Mouse (Mus musculus) naive thymus-derived CD4-positive, alpha-beta T cell, adult 2 months (primary cell): Measurements from ENCODE around the gene Gm11213.

Experiments
- DNase-seq: peaks from one replicate; pipeline ENCODE4 v3.0.0-alpha.2; 2011; ENCODE audit warnings: low read depth

Gm11213 gene

DNA sequence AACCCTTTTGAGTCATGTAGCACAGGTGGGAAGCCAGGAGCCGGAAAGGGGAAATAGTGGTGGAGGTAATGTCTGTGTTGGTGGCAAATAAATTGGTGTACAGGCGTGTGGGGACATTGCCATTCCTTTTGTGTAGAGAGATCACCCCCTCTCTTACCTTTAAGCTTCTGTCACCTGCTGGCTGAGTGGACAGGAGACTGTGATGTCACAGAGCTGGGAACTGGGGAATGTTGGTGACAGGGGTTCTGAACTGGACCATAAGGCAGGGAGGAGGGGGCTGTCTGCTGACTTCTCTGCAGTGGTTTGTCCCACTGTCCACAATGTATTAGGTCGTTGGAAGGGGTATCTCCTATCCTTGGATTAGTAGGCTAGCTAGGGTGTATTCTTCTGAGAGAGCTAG is at the start of gene Gm11213:
Gm11213 (minus strand) TSS at position 317 of the 400 bp plus-strand sequence.
- no peak for DNase-seq

DNA sequence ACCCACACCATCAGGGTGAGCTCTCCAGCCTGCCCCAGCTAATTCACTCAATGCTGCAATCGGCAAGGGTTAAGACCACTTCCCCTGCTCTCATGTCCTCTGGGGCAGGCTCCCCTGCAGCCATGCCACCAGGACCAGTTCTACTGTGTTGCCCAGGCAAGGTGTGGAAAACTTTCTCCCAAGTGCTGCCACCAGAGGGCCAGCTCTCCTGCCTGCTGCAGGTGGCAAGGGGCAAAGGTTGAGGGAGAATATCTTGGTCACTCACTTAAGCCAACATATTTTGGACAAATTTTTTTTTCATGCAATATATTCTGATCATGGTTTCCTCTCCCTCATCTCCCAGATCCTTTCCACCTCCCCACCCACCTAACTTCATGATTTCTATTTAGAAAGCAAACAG is 49.3 kb upstream of the Gm11213 start:
- DNase-seq: no peak

DNA sequence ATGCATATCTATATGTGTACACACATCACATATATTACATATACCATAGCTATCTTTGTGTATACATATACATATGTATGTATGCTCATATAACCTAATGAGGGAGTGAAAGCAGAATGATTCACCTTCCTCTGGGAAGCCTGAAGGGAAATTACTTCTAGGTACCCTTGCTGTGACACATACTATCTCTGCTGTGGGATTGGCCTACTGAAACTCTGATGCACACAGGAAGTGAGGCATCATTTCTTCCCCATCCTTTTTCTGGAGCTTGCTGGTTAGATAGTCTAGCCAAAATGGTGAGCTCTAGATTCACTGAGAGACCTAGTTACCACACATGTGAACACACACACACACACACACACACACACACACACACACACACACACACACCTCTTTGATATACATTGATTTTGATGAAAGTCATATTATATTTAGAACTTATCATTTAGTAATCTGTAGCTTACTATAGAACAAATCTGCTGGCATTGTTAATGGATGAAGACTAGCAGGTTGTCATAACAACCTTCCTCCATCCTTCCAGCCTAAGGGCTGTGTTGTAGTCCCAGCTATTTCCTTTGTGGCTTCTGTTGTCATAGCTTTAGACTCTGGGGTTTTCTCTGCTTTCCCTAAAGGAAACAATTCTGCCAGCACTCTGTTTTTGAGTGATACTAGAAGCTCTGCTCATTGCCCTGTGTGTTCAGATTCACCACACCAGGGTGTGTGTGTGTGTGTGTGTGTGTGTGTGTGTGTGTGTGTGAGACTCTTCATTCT is 39.1 kb upstream of the Gm11213 start:
- no peak for DNase-seq

DNA sequence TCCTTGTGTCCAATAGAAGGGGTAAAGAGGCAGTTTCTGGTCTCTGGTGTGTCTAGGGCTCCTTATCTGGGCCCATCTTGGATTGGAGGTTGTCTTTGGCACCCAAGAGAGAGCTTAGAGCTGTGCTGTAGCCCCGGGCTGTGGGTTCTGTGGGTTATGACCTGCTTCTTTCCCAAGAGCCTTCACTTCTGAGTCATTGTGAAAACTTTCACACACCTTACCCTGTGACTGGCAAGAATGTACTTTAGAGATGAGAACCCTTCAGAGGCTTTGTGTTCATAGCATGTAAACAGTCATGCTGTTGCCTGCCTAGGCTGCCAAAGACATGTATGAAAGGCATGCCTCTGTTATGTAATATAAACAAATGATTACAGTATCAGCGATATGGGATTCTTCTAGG is 34.8 kb upstream of the Gm11213 start:
- DNase-seq: no peak

DNA sequence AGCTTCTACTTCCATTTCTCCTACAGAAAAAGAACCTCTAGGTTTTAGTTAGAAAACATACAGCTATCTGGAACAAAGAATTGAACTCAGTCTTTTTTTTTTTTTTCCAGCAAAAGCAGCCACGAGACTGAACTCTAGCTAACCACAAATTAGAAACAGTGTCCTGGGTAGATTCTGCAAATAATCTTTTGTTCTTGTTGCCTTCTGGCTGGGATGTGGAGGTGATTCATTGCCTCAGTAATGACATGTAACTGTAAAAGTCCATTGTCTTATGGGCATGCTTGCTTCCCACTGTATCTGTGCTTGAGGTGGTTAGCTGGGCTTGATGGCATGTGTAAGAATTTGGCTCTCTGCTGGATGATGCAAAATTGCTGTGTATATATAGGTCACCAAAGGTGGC is 33.5 kb upstream of the Gm11213 start:
- no peak for DNase-seq

DNA sequence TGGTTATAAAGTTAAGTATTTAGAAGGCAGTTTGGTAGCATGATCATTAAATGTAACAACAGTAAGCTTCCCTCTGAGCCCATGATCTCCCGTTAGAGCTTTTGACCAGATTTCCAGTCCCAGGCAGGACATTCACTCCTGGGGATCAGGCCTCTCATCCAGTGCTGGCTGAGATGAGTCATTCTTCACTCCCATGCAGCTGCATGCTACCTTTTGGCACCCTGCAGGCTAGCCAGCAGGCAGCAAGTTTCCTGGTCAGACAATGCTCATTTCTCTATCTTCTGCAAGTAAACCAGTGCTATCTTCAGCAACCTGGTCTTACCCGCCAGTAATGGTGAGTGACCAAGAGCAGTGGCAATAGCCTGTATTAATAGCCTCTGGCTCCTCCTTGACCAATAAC is 28.1 kb upstream of the Gm11213 start:
- no peak for DNase-seq

DNA sequence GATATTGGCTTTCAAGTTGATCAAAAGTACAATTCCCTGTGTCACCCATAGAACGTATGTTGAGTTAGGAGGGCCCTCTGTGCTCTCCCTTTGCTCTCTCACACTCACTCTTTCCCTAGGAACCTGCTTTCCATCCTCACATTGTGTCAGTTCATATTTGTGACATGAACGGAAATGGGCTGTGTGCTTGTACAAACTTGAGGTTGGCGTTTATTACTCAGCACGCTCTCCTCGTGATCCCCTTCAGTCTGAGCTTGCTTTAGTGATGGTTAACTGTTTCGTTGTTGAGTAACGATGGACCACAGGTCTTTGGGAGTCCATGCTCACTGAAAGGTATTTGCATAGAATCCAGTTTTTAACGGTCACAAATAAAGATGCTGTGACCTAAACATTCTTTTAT is 22.1 kb upstream of the Gm11213 start:
- DNase-seq: no peak

DNA sequence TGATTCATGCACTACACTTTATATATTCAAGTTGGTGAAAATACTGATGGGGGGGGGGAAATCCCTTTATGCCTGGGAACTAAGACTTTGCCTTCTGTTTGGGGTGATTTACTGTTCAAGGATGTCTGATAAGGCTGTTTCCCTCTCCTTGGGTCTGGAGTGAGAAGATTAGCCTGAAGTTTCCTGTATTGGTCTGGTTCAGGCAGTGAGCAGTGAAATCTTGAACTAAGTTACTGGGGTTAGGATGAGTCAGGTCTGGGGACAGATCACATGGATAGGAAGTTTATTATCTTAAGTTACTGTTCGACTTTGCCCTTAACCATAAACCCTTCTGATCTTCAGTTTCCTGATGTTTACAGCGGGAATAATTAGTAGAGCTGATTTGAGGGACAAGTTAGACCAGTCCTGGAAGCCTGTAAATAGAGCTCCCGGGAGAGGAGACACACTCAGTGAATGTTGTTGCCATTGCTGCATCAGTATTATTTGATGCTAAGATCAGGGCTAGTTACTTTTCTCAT is 20.6 kb upstream of the Gm11213 start:
- DNase-seq: no peak

DNA sequence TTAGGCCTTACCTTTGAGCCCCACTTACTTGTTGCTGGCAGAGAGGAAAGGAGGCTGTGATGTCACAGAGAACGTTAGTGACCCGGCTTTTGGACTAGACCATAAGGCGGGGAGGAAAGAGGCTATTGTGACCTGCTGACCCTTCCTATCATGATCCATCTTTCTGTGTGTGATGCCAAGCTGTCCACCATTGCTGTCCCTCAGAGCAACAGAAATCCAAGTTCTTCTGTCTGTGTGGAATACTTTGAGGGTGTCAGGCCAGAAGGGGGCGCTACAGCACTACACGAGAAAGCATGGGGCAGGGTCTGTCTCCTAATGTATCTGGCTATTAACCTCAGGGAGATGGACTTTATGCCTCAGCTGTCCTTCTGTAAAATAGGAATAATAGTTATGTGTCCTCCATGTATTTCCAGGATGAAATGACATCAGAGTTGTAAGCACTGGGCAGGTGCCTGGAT is 17.3 kb upstream of the Gm11213 start, which contains the start of gene Tex48:
Tex48 (minus strand) TSS at position 51 of the 458 bp plus-strand sequence.
- peak; percentile 62 for DNase-seq

DNA sequence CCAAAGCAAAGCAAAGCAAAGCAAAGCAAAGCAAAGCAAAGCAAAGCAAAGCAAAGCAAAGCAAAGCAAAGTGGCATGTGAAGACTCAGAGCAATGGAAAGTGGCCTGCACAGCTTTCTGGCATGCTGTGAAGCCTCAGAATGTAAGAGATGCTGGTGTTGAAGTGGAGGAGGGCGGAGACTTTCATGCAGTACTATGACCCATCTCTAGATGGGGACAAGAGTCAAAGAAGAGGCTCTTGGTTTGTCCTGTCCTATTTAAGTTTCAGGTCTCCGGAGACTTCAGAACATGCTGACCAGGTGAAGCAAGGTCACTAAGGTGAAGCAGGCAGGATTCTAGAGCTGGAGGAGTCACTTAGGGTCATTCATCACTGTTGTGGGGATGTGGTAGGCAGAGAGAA is 16.8 kb upstream of the Gm11213 start:
- peak; percentile 7 for DNase-seq

DNA sequence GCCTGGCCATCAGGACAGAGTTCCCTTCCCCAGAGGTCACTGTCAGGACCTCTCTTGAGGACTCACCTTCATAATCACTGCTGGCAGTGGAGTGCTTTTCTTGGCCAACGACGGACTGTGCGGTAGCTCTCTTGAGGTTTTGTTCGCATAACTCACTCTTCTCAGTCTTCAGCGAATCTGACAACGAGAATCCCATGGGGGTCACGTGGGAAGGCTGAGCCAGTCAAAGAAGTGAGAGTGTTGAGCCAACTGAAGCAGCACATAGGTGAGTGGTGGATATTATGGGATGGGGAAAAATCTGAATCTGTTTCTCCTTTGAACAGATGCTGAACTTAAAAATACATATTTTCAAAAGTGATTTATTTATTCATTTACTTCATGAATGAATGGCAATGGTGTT is 3.3 kb upstream of the Gm11213 start:
- no peak for DNase-seq

DNA sequence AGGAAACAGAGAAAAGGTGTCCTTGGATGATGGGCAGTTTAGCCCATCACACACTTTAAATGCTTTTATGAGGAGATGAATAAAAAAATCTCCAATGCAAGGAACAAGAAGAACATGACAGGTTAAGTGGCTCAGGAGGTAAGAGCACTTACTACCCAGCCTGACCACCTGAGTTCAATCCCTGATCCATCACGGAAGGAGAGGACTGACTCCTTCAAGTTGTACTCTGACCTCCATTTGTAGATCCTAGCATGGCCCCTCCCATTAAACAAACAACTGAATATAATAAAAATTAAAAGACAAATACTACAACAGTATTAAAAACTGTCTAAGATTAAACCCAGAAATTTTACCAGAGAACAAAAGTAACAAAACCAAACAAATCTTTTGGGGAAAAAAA is 907 bp upstream of the Gm11213 start:
- DNase-seq: no peak

DNA sequence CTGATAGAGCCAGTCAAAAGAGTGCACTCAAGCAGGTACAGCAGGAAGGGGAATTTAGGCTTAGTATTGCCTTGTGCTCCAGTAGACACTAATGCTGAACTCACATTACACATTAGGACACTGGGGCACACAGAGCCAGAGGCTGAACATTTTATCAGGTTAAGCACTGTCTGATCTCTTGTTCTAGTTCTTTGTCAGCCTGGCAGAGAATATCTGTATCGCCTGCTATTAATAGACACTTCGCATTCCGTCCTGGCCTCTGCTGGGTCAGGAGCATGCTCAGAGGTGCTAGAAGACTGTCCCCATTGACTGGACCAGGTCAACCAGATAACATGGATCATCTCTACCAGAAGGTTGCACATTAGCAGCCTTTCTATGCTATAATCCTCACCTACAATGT is 484 bp upstream of the Gm11213 start:
- no peak for DNase-seq

DNA sequence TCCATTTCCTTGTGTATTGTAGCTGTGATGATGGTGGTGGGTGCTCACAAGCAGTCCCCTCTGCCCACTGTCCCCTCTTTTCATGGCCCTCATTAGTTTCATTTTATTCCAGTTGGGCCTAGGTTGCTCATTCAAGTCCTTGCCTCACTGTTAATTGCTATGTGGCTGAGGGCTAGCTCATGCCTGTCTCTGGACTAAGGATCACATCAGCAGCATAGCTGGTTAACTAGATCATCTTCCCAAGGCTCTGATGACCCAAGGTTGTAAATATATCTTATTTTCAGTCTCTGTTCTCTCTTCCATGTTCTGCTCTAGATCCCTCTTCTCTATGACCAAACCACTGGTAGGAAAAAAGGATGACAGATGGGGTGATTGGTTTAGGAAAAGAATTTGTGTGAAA is 3.8 kb downstream of the Gm11213 start:
- no peak for DNase-seq

DNA sequence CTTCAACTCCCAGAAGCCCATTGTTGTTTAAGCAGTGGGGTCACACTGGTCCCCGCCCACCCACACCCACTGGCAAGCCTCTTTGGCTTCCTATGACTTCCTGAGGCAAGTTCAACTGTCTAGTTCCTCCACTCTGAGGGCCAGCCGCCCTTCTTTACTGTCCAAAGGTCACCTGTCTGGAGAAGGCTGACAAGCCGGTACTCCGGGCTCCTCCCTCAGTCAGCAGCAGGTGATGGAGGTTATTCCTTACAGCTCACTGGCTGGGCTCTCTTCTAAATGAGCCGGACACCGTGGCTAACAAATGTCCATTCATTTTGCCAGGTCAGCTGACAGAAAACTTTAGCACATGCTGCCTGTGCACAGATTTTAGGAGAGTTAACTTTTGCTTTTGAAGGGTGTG is 4.3 kb downstream of the Gm11213 start:
- DNase-seq: no peak

DNA sequence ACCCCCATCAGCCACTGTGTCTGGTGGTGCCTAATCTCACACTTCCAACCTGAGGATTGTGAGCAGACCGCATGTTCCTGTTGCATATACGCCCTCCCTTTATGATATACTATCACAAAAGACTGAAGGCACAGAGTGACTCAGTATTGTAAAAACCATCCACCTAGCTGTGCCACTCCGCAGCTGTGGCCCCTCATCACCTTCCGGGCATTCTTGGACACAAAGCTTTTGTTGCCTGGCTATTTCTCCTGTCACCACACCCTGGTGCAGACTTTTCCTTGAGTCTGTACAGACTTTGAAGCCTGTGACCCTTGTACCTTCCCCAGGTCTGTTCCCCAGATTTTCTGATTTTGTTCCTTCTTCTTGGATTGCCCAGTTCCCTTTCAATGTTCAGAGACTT is 9.1 kb downstream of the Gm11213 start:
- no peak for DNase-seq

DNA sequence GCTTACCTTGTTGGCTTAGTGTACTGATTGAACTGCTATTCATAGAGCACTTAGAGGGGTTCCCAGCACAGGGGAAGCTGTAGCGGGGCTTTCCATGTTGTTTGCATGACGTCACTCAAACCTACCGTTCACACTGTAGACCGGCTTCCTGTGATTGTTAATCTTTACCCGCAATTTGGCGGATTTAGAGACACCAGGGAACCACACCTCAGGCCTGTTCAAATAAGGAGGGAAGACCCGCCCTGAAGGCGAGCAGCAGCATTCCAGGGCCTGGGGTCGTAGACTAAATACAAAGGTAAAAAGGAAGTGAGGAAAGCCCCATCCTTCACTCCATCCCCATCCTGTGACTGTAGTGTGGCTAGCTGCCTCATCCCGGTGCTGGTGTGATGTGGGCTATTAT is 9.8 kb downstream of the Gm11213 start:
- peak; percentile 59 for DNase-seq

DNA sequence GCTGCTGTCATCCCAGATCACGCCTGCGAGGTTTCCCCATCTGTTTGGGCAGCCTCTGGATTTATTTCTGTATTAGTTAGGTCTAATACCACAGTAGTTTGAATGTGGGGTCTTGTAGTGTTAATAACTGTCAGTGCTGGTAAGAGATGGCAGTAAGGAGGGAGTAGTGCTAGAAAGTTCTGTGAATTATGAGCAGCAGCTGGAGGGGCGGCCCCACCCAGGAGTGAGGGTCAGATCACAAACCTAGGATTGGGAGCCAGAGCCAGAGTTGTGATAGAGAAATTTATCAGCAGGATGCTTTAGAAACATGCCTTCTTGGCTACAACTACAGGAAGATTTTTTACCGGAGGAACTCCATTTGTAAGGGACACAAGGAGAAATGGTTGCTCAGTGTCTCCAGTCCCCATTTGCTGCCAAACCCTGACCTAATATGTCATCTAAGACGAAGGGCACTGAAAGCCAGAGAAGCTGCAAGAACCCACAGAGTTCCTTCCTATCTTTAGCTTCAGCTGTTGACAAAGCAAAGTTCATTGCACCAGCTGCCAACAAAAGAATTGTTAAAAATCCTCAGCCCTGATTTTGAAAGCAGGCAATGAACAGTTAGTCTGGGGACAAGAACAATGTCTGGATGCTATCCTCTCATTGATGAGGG is 10.5 kb downstream of the Gm11213 start:
- DNase-seq: no peak

DNA sequence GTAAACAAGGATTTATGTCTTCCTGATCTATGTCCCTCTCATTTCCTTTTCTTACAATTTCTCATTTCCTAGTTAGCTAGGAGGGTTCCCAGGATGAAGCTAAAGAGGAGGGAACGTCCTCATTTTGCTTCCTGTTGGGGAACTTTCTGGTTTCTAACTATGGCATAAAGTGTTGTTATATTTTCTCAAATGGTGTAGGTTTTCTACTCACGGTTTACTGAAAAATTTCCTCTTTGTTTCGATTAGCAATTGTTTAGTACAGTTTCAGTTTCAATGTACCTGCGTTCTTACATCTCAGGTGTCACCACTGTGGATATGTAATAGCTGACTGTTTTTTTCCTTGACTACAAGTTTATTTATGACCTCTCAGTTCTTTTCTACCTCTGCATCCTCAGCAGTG is 14.5 kb downstream of the Gm11213 start:
- DNase-seq: peak; percentile 9

DNA sequence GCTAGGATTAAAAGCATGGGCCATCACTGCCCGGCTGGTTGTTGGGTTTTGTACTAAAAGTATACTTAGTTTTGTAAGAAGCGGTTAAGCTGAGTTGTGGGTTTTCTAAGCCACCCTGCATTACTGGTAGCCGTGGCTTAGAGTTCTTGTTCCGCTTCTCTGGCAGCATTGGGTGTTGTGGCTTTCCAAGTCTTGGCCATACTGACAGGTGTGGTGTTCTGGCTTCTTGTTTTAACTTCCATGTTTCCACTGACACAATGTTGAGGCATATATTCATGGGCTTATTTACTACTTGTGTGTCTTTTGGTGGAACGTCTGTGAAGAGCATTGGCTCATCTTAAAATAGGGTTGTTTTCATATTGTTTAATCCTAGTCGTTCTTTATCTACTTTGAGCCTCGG is 15.1 kb downstream of the Gm11213 start:
- DNase-seq: peak; percentile 15

DNA sequence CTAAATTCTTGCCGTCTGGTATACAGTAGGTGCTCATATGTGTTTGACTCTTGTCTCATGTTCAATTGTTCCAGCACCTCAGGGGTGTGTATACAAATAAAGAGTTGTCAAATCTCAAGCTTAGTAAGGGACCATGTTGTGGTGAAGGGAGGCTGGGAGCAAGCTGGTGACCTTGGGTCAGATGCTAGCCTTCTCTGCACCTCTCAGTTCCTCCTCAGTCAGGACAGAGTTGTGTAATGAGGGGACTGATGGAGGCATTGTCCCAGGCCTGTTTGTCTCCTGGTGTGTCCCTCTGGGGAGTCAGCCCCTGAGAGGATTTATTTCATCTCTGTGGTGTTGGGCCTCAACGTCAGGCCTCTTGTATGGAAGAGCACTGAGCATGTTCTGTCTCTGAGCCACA is 18.8 kb downstream of the Gm11213 start:
- DNase-seq: no peak

DNA sequence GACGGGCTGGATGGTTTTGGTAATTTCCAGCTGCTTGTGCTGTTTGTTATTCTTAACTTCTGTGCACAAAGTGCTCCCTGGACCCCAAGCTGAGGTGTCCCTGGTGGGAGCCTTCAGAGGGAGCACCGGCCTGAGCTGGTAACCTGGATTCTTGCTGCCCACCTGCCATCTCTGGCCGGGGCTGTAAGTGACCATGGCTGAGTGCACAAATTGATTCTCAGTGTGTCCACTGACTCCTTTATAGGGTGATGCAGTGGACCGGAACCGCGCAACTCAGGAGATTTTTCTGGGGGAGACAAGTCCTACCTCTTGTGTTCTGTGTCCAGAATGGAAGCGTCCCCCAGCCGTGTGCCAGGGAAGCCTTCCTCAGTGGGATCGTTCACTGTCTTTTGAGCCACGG is 19.8 kb downstream of the Gm11213 start:
- no peak for DNase-seq

DNA sequence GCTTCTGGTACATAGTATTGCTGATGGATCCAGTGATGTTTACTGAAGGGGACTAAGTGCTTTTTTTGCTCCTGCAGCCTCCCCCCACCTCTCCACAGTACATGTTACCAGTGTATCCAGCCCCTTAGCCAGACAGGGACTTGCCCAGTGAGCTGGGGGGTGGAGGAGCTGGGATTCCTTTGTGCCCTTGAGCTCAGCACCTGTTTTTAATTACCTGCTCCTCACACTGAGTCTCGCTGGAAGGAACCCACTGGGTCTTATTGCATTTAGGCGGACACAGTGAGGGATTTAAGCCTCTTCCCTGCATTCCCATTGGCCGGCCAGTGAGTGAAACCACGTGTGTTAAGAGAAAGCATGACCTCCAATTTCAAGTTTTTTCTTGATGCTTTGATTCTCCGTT is 22.5 kb downstream of the Gm11213 start:
- no peak for DNase-seq

DNA sequence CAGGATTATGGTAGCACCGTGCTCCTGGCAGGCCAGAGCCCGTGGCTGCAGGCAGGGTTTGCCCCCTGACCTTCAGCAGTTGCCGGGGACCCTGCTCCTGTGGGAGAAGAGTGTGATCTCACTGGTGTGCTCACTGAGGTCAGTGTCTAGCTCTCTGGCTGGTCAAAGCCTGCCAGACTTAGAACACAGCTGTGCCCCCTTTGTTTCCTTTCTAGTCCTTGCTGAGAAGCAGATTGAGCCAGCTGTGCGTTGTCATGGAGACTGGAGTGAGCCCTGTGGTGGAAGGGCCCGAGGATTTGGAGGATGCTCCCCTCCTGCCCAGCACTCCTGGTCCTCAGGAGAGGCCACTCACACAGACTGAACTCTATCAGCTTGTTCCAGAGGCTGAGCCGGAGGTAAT is 25.0 kb downstream of the Gm11213 start:
- DNase-seq: no peak
